Mouse (Mus musculus): ENCODE data around the gene Sh3rf1. TPM values are rescaled to one million over a fixed set of nuclear protein-coding genes. Genes with fewer than 3 reads are reported as not detected.

The Sh3rf1 gene
- polyA plus RNA-seq, 1 experiment from 2014 or later: 4.8 TPM

DNA sequence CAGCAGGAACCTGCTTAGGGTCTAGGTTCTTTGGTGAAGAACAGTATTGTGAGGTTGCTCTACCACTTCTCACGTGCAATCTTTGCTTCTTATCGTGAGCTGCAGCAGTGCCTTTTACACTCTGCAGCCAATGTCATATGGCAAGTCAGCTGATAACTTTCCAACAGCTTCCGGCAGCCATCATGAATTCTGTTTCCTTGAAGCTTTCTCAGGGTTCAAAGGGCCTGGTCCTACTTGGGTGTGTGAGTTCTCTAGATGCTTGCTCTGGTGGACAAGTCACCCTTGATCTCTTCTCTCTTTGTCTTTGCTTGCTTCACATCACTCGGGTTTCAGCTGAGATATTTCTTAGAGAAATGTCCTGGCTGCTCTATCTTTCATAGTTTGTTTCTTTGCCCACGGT, 211.8 kb downstream of the Sh3rf1 start:
- Histone ChIP-seq H3K27me3 (ENCODE audit: control insufficient read depth, insufficient read depth, low read length) (no peaks in the 10 kb centered on the region), H3K9ac (ENCODE audit: low read length) (no peak overlapping the region), H3K9me3 (ENCODE audit: control insufficient read depth, low read length) (no peaks in the 10 kb centered on the region), H3K4me2 (replicated peaks; ENCODE audit: low read depth) (no peak overlapping the region), H3K27ac (replicated peaks) (no peak overlapping the region), H3K4me1 (replicated peaks; ENCODE audit: control insufficient read depth, insufficient read depth) (no peaks in the 10 kb centered on the region), H3K4me3 (ENCODE audit: low read depth, low read length) (no peak overlapping the region), H3K36me3 (ENCODE audit: control insufficient read depth, insufficient read depth, low read length) (no peaks in the 10 kb centered on the region)
- no peak for ATAC-seq (ENCODE audit: low FRiP score, low TSS enrichment)
- no peak for DNase-seq (ENCODE audit: low spot score)
- TF ChIP-seq EP300 (optimal IDR thresholded peaks at IDR 0.05) (no peak), CTCF (IDR thresholded peaks at IDR 0.05; ENCODE audit: low read depth) (no peak)
- WGBS: 85% methylated on average over 5 of the region's 5 CpGs

GRCm38 (mm10) chr8:61436147-61436546, 212.5 kb downstream of the Sh3rf1 start:
- Histone ChIP-seq H3K27me3 (ENCODE audit: control insufficient read depth, insufficient read depth, low read length) (no peaks in the 10 kb centered on the region), H3K4me3 (ENCODE audit: low read depth, low read length) (no peak overlapping the region), H3K4me1 (replicated peaks; ENCODE audit: control insufficient read depth, insufficient read depth) (no peaks in the 10 kb centered on the region), H3K9me3 (ENCODE audit: control insufficient read depth, low read length) (no peaks in the 10 kb centered on the region), H3K9ac (ENCODE audit: low read length) (no peak overlapping the region), H3K36me3 (ENCODE audit: control insufficient read depth, insufficient read depth, low read length) (no peaks in the 10 kb centered on the region), H3K4me2 (replicated peaks; ENCODE audit: low read depth) (no peak overlapping the region), H3K27ac (replicated peaks) (no peak overlapping the region)
- WGBS: 82% methylated on average over 3 of the region's 3 CpGs
- no peak for TF ChIP-seq CTCF (IDR thresholded peaks at IDR 0.05; ENCODE audit: low read depth)
- no peak for TF ChIP-seq EP300 (optimal IDR thresholded peaks at IDR 0.05)
- DNase-seq (ENCODE audit: low spot score) (no peak), ATAC-seq (ENCODE audit: low FRiP score, low TSS enrichment) (no peak)

- ATAC-seq (ENCODE audit: low FRiP score, low TSS enrichment) (no peak), DNase-seq (ENCODE audit: low spot score) (no peak)
- WGBS: 53% methylated on average over 9 of the region's 9 CpGs
- H3K4me2 ChIP-seq (replicated peaks; ENCODE audit: low read depth): no peak overlapping the region
- no peaks in the 10 kb centered on the region for H3K4me1 ChIP-seq (replicated peaks; ENCODE audit: control insufficient read depth, insufficient read depth)
- no peaks in the 10 kb centered on the region for H3K9me3 ChIP-seq (ENCODE audit: control insufficient read depth, low read length)
- H3K4me3 ChIP-seq (ENCODE audit: low read depth, low read length): no peak overlapping the region
- no peak overlapping the region for H3K9ac ChIP-seq (ENCODE audit: low read length)
- no peak for TF ChIP-seq CTCF (IDR thresholded peaks at IDR 0.05; ENCODE audit: low read depth)
- TF ChIP-seq EP300 (optimal IDR thresholded peaks at IDR 0.05): no peak
- no peaks in the 10 kb centered on the region for H3K36me3 ChIP-seq (ENCODE audit: control insufficient read depth, insufficient read depth, low read length)
- no peaks in the 10 kb centered on the region for H3K27me3 ChIP-seq (ENCODE audit: control insufficient read depth, insufficient read depth, low read length)
- H3K27ac ChIP-seq (replicated peaks): no peak overlapping the region
Measured at GRCm38 (mm10) chr8:61436586-61437304, 213.1 kb downstream of the Sh3rf1 start.

DNA sequence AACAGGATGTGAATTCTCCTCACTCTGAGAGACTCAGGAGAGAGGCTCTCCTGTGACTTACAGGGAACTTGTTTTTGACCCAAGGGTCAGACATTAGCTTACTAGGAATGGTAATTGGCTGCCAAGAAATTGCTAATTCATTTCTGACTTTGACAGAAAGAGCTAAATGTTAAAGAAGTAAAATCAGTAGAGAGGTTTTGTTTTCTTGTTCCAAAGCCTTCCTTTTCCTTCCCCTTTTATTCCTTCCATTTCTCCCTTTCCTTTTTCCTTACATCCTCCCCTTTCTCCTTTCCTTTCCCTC, 213.6 kb downstream of the Sh3rf1 start:
- H3K9me3 ChIP-seq (ENCODE audit: control insufficient read depth, low read length): no peaks in the 10 kb centered on the region
- H3K4me1 ChIP-seq (replicated peaks; ENCODE audit: control insufficient read depth, insufficient read depth): no peaks in the 10 kb centered on the region
- H3K27me3 ChIP-seq (ENCODE audit: control insufficient read depth, insufficient read depth, low read length): no peaks in the 10 kb centered on the region
- no peak overlapping the region for H3K4me2 ChIP-seq (replicated peaks; ENCODE audit: low read depth)
- TF ChIP-seq EP300 (optimal IDR thresholded peaks at IDR 0.05) (no peak), CTCF (IDR thresholded peaks at IDR 0.05; ENCODE audit: low read depth) (no peak)
- H3K27ac ChIP-seq (replicated peaks): no peak overlapping the region
- no peaks in the 10 kb centered on the region for H3K36me3 ChIP-seq (ENCODE audit: control insufficient read depth, insufficient read depth, low read length)
- DNase-seq (ENCODE audit: low spot score) (no peak), ATAC-seq (ENCODE audit: low FRiP score, low TSS enrichment) (no peak)
- no peak overlapping the region for H3K9ac ChIP-seq (ENCODE audit: low read length)
- H3K4me3 ChIP-seq (ENCODE audit: low read depth, low read length): no peak overlapping the region

DNA sequence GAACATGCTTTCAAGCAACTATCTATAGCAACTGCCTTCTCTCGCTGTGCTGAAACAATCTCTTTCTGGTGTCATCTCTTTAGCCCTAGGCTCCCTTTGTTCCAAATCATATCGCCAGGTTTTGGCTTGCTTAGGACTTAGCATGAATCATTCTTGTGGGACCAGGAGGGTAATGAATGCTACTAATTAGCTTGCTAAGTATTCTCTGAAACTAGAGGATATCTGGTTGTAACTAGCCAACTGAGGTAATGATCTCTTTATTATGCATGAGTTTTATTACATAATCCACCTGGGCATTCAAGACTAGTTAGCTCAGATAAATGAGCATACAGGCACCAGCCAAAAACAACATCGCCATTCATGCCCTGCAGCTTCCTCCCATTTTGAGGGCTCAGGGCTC, 219.3 kb downstream of the Sh3rf1 start:
- 84% methylated on average over 3 of the region's 3 CpGs for WGBS
- Histone ChIP-seq H3K4me3 (ENCODE audit: low read depth, low read length) (no peak overlapping the region), H3K9ac (ENCODE audit: low read length) (no peak overlapping the region), H3K27ac (replicated peaks) (no peak overlapping the region), H3K4me1 (replicated peaks; ENCODE audit: control insufficient read depth, insufficient read depth) (no peaks in the 10 kb centered on the region), H3K27me3 (ENCODE audit: control insufficient read depth, insufficient read depth, low read length) (no peaks in the 10 kb centered on the region), H3K9me3 (ENCODE audit: control insufficient read depth, low read length) (no peaks in the 10 kb centered on the region), H3K4me2 (replicated peaks; ENCODE audit: low read depth) (no peak overlapping the region), H3K36me3 (ENCODE audit: control insufficient read depth, insufficient read depth, low read length) (no peaks in the 10 kb centered on the region)
- TF ChIP-seq CTCF (IDR thresholded peaks at IDR 0.05; ENCODE audit: low read depth): no peak
- TF ChIP-seq EP300 (optimal IDR thresholded peaks at IDR 0.05): no peak
- DNase-seq (ENCODE audit: low spot score): no peak
- no peak for ATAC-seq (ENCODE audit: low FRiP score, low TSS enrichment)

- WGBS: 44% methylated on average over 3 of the region's 3 CpGs
- H3K27ac ChIP-seq (replicated peaks): no peak overlapping the region
- no peak overlapping the region for H3K9ac ChIP-seq (ENCODE audit: low read length)
- ATAC-seq (ENCODE audit: low FRiP score, low TSS enrichment) (no peak), DNase-seq (ENCODE audit: low spot score) (no peak)
- H3K27me3 ChIP-seq (ENCODE audit: control insufficient read depth, insufficient read depth, low read length): no peaks in the 10 kb centered on the region
- H3K36me3 ChIP-seq (ENCODE audit: control insufficient read depth, insufficient read depth, low read length): no peaks in the 10 kb centered on the region
- no peak overlapping the region for H3K4me2 ChIP-seq (replicated peaks; ENCODE audit: low read depth)
- no peaks in the 10 kb centered on the region for H3K4me1 ChIP-seq (replicated peaks; ENCODE audit: control insufficient read depth, insufficient read depth)
- no peaks in the 10 kb centered on the region for H3K9me3 ChIP-seq (ENCODE audit: control insufficient read depth, low read length)
- no peak overlapping the region for H3K4me3 ChIP-seq (ENCODE audit: low read depth, low read length)
- no peak for TF ChIP-seq CTCF (IDR thresholded peaks at IDR 0.05; ENCODE audit: low read depth)
- no peak for TF ChIP-seq EP300 (optimal IDR thresholded peaks at IDR 0.05)
Measured at GRCm38 (mm10) chr8:61444358-61444757, 220.7 kb downstream of the Sh3rf1 start.

Other genes starting within 250 kb of the Sh3rf1 start
- 21.3 and 21.7 TPM in 2 replicates for gene Clcn3, start 240.6 kb upstream of the Sh3rf1 start, polyA plus RNA-seq (2015; fragmentation: Nextera tagmentation; extraction: Ambion mirVana)
- gene Nek1, start 230.7 kb upstream of the Sh3rf1 start, polyA plus RNA-seq (2015; fragmentation: Nextera tagmentation; extraction: Ambion mirVana): 6.9 and 7.8 TPM in 2 replicates